Mouse (Mus musculus): ENCODE measurements around the gene Prmt9. TPM values are rescaled to one million over a fixed set of nuclear protein-coding genes. Genes with fewer than 3 reads are reported as not detected.

Gene Prmt9
- polyA plus RNA-seq, 1 experiment from 2014 or later, result 25.6 TPM

DNA sequence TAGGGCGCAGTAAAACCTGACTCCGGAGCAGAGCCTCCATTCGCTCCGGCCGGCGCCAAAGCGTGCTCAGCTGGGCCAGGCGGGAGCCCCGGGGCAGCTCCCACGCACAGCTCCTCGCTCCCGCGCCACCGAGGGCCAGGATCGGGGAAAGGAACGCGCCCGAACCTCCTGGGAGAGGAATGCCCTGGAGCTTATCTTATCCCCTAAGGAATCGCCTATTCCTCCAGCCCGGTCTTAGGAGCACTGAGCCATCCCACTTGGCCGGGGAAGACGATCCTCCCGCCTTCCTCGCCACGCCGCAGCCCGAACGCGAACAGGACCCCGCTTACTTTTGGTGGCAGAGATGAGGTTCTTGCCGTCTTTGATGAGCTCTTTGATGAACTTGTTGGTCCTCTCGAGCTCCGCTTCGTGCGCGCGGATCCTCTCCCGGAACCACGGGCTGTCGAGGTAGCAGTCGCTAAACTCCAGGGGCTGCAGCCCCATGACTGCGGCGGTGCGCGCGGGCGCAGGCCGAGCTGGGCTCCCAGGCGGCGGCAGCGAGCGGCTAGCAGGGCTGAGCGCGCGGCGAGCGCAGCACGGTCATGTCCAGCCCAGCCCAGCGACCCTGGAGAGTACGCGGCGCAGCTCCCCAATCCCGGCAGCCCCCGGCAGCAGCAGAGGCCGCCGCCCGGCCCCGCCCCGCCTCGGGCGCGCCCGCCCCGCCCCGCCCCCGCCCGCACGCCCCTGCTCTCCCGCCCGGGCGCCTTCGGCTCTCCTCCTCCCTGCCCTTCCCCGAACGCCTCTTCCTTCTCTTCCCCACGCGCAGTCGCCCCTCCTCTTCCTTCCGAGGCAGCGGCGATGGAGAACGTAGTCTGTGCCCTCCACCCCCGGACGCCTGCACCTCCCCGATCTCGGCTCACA lies 31.6 kb upstream of the Prmt9 start, which contains the start of gene Arhgap10:
Arhgap10 (minus strand) TSS at position 653 of the 900 bp plus-strand sequence.
- no peaks in the 10 kb centered on the region for H3K36me3 ChIP-seq
- peaks cover 43% of the 10 kb centered on the region for H3K27me3 ChIP-seq
- peak within 1 kb of the TSS; percentile 56 for H3K4me3 ChIP-seq
- peak within 1 kb of the TSS; percentile 95 for H3K4me2 ChIP-seq
- H3K9me3 ChIP-seq, result no peaks in the 10 kb centered on the region
- ATAC-seq (ENCODE audit: low FRiP score), result peak; percentile 91
- H3K9ac ChIP-seq, result peak within 1 kb of the TSS; percentile 76
- H3K4me1 ChIP-seq (replicated peaks), result peaks cover 15% of the 10 kb centered on the region
- H3K27ac ChIP-seq, result 0 out of 2 replicates have a peak within 1 kb of the TSS, but pooled peaks have one; percentile 5
- under 1% methylated on average over 61 of the region's 95 CpGs for WGBS

DNA sequence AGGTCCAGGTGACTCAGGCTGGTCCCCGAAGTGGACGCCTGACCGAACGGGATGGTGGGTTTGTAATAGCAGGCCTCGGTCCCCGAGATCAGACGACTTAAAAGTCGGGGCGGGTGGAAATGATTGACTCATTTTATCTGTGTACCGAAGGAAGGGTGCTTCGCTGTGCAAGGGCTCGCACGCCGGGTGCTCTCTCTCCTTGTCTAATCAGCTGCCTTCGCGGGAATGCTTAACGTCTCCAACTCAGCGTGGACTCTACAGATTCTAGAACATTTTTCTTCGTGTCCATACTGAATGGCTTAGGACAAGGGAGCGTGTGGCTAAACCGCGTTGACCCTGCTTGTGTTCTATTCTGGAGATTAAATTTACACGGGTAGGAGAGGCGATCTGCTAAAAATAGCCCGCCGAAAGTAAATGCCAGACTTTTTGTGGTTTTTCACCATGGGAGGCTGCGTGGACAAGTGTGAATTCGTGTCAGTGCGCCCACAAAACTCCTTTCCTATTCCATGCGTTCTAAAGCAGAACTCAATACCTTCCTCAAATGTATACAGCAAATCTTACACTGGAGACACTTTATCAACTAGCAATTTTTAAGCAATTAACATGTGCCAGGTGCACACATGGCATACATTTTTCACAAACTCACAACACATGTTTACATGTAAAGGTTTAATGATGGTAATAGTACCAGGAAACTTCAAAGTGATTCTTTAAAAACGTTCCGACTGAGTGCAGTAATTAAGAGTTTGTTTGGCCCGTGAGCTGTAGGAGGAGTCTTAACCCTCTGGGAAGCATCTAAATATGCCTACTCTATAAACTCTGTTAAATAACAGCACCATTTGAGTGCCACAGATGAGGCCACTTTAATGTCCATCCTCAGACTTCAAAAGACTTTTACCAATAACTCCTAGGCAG lies 30.7 kb upstream of the Prmt9 start:
- Histone ChIP-seq H3K9ac (peak overlapping the region; percentile 76), H3K4me1 (replicated peaks) (peaks cover 15% of the 10 kb centered on the region), H3K4me2 (peak overlapping the region; percentile 95), H3K4me3 (peak overlapping the region; percentile 56), H3K27me3 (peaks cover 34% of the 10 kb centered on the region), H3K9me3 (no peaks in the 10 kb centered on the region), H3K36me3 (no peaks in the 10 kb centered on the region), H3K27ac (no peak overlapping the region)
- ATAC-seq (ENCODE audit: low FRiP score), result peak; percentile 72
- 9% methylated on average over 33 of the region's 33 CpGs for WGBS

DNA sequence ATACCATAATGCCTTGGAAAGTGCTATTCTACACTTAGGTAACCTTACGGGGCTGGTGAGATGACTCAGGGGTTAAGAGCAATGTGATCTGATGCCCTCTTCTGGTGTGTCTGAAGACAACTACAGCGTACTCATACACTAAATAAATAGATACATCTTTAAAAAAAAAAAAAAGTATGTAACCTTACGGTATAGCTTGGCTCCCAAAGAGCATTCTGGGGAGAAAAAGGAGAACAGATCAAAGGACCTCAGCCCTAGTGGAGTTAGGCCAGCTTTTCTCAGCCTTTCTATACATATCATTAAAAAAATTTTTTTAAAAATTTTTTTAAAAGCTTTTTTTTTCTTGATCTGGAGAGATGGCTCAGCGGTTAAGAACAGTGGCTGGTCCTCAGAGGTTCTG lies 28.6 kb upstream of the Prmt9 start:
- Histone ChIP-seq H3K4me3 (no peak overlapping the region), H3K27me3 (peaks cover 15% of the 10 kb centered on the region), H3K4me2 (no peak overlapping the region), H3K36me3 (no peaks in the 10 kb centered on the region), H3K9ac (no peak overlapping the region), H3K27ac (no peak overlapping the region), H3K4me1 (replicated peaks) (peaks cover 15% of the 10 kb centered on the region), H3K9me3 (no peaks in the 10 kb centered on the region)
- ATAC-seq (ENCODE audit: low FRiP score), result no peak
- WGBS, result 92% methylated on average over 4 of the region's 4 CpGs

DNA sequence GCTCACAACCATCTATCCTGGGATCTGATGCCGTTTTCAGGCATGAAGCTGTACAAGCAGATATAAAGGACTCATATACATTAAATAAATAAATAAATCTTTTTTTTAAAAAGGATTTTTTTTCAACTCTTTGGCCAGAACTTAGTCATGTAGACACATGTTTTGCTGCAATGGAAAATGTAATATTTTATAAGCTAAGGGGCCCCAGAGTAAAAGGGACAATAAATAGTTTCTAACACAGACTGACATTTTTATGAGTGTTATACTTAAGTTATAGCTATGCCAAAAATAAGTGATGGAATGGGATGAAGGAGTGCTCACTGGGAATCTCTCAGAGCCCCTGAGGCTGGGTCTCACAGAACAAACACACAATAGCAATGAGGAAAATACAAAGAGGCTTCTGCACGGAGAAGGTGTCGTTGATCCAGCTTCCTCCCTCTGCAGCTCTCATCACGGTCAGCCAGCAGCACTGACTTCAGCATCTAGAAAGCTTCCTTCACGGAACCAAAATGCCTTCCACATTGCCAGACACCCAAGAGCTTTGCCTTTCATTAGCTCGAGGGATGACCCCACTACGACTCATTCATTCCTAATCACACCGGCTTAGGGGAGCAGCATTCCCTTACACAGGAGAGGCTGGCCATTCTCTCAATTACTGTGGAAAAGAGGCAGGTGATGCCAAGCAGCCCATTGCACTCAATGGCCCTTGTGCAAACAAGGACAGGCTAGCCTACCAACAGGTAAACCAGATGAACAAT lies 28.0 kb upstream of the Prmt9 start:
- Histone ChIP-seq H3K9ac (no peak overlapping the region), H3K9me3 (no peaks in the 10 kb centered on the region), H3K4me3 (no peak overlapping the region), H3K36me3 (no peaks in the 10 kb centered on the region), H3K27me3 (peaks cover 9% of the 10 kb centered on the region), H3K4me2 (no peak overlapping the region), H3K4me1 (replicated peaks) (peaks cover 15% of the 10 kb centered on the region), H3K27ac (no peak overlapping the region)
- no peak for ATAC-seq (ENCODE audit: low FRiP score)
- 91% methylated on average over 8 of the region's 8 CpGs for WGBS

DNA sequence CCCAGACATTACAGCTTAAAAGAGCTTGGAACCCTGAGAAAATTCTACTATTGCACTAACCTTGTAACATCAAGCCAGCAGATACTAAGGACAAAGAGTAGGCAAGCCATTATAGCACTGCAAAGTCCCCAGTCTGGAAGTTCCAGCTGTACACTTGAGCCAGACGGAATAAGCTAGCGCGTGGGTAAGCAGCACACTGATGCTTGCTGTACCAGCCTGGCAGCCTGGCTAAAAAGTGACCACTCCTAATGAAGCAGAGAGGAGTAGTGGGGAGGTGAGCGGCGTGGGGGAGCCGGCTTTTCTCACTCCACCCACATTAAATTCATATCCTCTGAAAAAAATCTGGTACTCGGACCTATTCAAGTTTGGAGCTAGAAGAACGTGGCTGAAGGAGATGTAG lies 26.2 kb upstream of the Prmt9 start:
- no peaks in the 10 kb centered on the region for H3K36me3 ChIP-seq
- no peak overlapping the region for H3K4me2 ChIP-seq
- no peak overlapping the region for H3K4me3 ChIP-seq
- H3K4me1 ChIP-seq (replicated peaks), result peaks cover 6% of the 10 kb centered on the region
- 88% methylated on average over 8 of the region's 8 CpGs for WGBS
- peaks cover 4% of the 10 kb centered on the region for H3K27me3 ChIP-seq
- H3K9me3 ChIP-seq, result no peaks in the 10 kb centered on the region
- no peak overlapping the region for H3K9ac ChIP-seq
- no peak for ATAC-seq (ENCODE audit: low FRiP score)
- no peak overlapping the region for H3K27ac ChIP-seq

DNA sequence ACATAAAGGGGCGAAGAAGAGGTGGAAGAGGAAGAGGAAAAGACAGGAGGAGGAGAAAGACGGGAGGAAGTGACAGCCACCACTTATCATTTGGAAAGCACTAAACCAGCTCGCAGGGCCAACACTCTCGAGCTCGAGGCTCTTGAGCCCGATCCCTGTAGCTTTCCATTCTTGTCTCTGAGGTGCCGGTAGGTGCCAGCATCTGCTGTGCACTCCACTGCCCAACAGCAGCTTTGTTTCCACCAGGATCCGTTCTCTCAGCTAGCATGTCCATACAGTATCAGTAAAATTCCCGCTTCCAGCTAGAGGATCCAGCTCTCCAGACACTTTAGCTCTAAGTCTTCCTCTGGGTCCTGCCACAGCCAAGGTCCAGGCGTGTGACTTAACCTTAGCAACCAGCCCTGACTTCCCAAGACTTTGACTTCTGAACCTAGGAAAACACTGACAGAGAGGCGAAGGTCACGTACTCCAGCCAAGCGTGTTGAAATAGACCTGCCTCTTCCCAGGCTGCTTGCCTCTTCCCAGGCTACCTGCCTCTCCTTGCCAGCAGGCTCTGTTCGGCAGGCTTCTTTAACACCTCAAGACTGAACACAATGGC lies 25.1 kb upstream of the Prmt9 start:
- Histone ChIP-seq H3K9ac (no peak overlapping the region), H3K9me3 (no peaks in the 10 kb centered on the region), H3K4me1 (replicated peaks) (no peaks in the 10 kb centered on the region), H3K36me3 (no peaks in the 10 kb centered on the region), H3K4me2 (no peak overlapping the region), H3K4me3 (no peak overlapping the region), H3K27me3 (peaks cover under 1% of the 10 kb centered on the region), H3K27ac (no peak overlapping the region)
- no peak for ATAC-seq (ENCODE audit: low FRiP score)
- 84% methylated on average over 14 of the region's 14 CpGs for WGBS

DNA sequence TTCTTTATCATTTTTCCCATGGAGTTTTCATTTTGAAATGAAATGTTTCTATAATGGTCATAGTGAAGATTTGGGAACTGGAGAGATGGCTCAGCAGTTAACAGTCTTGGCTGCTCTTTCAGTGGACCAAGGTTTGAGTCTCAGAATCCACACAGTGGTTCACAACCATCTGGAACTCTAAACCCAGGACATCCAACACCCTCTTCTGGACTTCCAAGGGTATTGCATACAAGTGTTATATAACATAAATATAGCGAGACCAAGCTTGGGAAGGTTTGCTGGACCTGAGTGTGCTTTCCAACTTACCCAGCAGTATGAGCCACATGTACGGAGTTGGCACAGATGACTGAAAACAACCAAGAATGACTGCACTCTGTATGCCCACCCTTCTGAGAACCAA lies 24.3 kb upstream of the Prmt9 start:
- H3K9me3 ChIP-seq, result no peaks in the 10 kb centered on the region
- no peaks in the 10 kb centered on the region; the same call in 1 of the 2 replicates for H3K27me3 ChIP-seq
- no peaks in the 10 kb centered on the region for H3K36me3 ChIP-seq
- no peaks in the 10 kb centered on the region for H3K4me1 ChIP-seq (replicated peaks)
- 97% methylated on average over 2 of the region's 2 CpGs for WGBS
- H3K4me2 ChIP-seq, result no peak overlapping the region
- H3K9ac ChIP-seq, result no peak overlapping the region
- no peak overlapping the region for H3K4me3 ChIP-seq
- no peak for ATAC-seq (ENCODE audit: low FRiP score)
- H3K27ac ChIP-seq, result no peak overlapping the region

DNA sequence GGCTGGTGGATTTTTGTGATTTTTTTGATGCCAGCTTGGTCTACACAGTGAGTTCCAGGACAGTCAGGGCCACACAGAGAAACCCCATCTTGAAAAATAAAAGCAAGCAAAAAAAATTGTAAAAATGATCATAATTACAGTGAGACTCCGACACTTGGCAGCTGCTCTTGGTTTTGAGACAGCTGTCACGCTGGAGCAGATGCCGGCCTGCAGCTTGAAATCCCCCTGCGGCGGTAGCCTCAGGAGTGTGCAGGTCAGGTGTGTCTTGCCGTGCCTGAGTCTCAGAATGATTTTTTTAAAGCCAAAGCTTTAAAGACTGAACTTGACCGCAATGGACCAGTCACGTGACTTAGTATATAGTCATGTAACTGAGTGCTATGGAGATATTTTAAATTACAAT lies 23.1 kb upstream of the Prmt9 start:
- H3K36me3 ChIP-seq, result no peaks in the 10 kb centered on the region
- WGBS, result 88% methylated on average over 8 of the region's 8 CpGs
- no peak for ATAC-seq (ENCODE audit: low FRiP score)
- no peaks in the 10 kb centered on the region for H3K4me1 ChIP-seq (replicated peaks)
- H3K9me3 ChIP-seq, result no peaks in the 10 kb centered on the region
- H3K4me2 ChIP-seq, result no peak overlapping the region
- H3K4me3 ChIP-seq, result no peak overlapping the region
- H3K27me3 ChIP-seq, result no peaks in the 10 kb centered on the region; the same call in 1 of the 2 replicates
- no peak overlapping the region for H3K27ac ChIP-seq
- no peak overlapping the region for H3K9ac ChIP-seq

DNA sequence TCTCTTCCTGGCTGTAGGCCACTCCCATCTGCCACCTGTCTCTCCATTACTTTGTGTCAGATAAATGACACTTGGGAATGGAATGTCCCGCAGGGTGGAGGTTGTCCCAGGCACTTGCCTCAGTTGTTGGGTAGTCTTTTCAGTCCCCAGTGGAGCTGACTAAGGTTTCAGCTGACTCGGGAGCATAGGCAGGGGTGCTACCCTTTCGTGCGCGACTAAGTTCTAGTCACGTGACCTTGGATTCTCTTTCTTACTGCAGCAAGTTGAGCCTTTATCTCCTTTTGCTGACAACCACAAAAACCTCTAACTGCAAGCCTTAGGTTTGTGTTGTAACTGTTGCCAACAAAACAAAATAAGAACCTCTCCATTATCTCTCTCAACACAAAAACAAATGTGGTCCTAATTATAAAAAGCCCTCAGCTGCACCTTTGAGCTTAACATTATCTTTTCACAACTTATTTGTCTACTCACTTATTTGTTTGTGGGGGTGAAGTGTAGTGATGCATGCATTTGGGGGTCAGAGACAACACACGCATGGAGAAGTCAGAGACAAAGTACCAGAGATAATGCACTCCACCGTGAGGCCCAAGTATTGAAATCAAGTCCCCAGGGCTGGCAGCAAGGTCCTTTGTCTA lies 14.7 kb upstream of the Prmt9 start:
- H3K9me3 ChIP-seq, result no peaks in the 10 kb centered on the region
- no peaks in the 10 kb centered on the region for H3K36me3 ChIP-seq
- H3K9ac ChIP-seq, result no peak overlapping the region
- no peak overlapping the region for H3K4me3 ChIP-seq
- 64% methylated on average over 8 of the region's 8 CpGs for WGBS
- no peaks in the 10 kb centered on the region for H3K4me1 ChIP-seq (replicated peaks)
- H3K27me3 ChIP-seq, result no peaks in the 10 kb centered on the region
- H3K27ac ChIP-seq, result no peak overlapping the region
- ATAC-seq (ENCODE audit: low FRiP score), result 0 out of 2 replicates have a peak, but pooled peaks have one; percentile 3
- no peak overlapping the region for H3K4me2 ChIP-seq

DNA sequence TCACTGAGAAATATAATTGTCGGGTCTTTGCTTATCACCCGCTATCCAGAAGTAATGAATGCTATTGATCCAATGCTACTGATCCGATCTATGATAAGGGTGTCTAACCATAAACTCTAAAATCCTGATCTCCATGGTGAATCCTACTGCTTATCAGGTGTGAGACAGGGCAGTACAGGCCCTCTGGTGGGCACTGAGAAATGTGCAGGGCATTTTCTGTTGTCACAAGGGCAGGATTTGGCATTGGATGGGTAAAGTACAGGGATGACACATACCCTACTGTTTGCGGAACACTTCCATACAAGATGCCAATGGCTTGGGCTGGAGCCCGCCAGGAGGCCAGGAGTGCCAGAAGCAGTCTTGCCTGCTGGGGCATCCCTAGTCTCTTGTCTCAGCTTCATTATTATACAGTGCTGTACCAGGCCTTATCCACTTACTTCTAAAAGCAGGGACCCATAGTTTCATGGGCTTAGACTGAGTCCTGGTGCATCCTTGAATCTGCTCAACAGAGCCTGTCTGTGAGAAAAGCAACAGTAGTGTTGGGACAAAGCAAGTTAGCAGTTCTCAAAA lies 14.1 kb upstream of the Prmt9 start:
- Histone ChIP-seq H3K9ac (no peak overlapping the region), H3K27me3 (no peaks in the 10 kb centered on the region), H3K4me1 (replicated peaks) (no peaks in the 10 kb centered on the region), H3K27ac (no peak overlapping the region), H3K36me3 (no peaks in the 10 kb centered on the region), H3K4me2 (no peak overlapping the region), H3K4me3 (no peak overlapping the region), H3K9me3 (no peaks in the 10 kb centered on the region)
- WGBS, result 87% methylated on average over 5 of the region's 5 CpGs
- peak; percentile 63; the same call in 1 of the 2 replicates for ATAC-seq (ENCODE audit: low FRiP score)

DNA sequence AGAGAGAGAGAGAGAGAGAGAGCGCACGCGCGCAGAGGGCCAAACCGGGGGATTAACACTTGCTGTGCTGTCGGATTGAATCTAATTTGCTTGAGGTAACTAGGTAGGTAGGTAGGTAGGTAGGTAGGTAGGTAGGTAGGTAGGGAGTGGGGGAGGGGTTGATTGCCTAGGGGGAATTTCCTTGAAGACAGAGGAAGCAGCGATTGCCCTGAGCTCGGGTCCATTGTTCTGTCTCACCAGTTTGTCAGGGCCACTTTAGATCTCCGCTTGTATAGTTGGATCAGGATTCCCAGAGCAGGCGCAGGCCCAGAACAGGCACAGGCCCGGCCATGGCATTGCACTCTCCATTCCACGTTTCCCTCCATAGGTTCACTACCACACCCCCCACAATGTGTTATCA lies 12.4 kb upstream of the Prmt9 start:
- ATAC-seq (ENCODE audit: low FRiP score), result no peak
- no peaks in the 10 kb centered on the region for H3K4me1 ChIP-seq (replicated peaks)
- WGBS, result 86% methylated on average over 12 of the region's 12 CpGs

More for the DNA sequence above, 12.4 kb upstream of the Prmt9 start:
- Histone ChIP-seq H3K27ac (no peak overlapping the region), H3K9me3 (no peaks in the 10 kb centered on the region), H3K4me3 (no peak overlapping the region), H3K27me3 (no peaks in the 10 kb centered on the region), H3K36me3 (no peaks in the 10 kb centered on the region), H3K4me2 (no peak overlapping the region), H3K9ac (no peak overlapping the region)

Data from hindbrain, embryonic 13.5 days (tissue).